Mouse (Mus musculus) heart, adult 18-20 months (tissue): Measurements from ENCODE around the gene Ndrg3. TPM values are rescaled to one million over a fixed set of nuclear protein-coding genes. Genes with fewer than 3 reads are reported as not detected.
"Not testable (repeated sequence)": the region's sequence is repeated elsewhere in the genome, so short reads cannot be mapped to it uniquely, and the experiment has no call there.

Source experiments
- DNase-seq, 2 experiments: peaks; one replicate each; pipeline ENCODE4 v3.0.0; 2021 to 2022; ENCODE audit warnings: mixed read lengths in 1 of 2
- total RNA-seq, 2 experiments: library from RNA; stranded (reverse); gene quantifications; 2 replicates each; pipeline ENCODE4 v1.2.3; 2021

Ndrg3 gene
- total RNA-seq, 2 experiments from 2014 or later: 17.7 to 23.7 TPM

- DNase-seq: no peak
These were observed 6.4 kb upstream of the Ndrg3 start for GRCm38 (mm10) chr2:156998263-156998662.

GRCm38 (mm10) chr2:156996576-156996975, 4.7 kb upstream of the Ndrg3 start:
- DNase-seq: peak; percentile 39 to 40

- DNase-seq: peak in 1 of 2 experiments; percentile 39
These were observed 977 bp downstream of the Ndrg3 start for GRCm38 (mm10) chr2:156990727-156991431.

- no peak for DNase-seq
These were observed 4.5 kb downstream of the Ndrg3 start for GRCm38 (mm10) chr2:156987316-156987715.

- peak; percentile 49 to 73 for DNase-seq
These were observed 9.0 kb downstream of the Ndrg3 start for GRCm38 (mm10) chr2:156982864-156983263.

GRCm38 (mm10) chr2:156981291-156981690, 10.6 kb downstream of the Ndrg3 start:
- DNase-seq: no peak

- DNase-seq: peak in 1 of 2 experiments; percentile 13
These were observed 11.8 kb downstream of the Ndrg3 start for GRCm38 (mm10) chr2:156980059-156980458.

GRCm38 (mm10) chr2:156976711-156977110, 15.1 kb downstream of the Ndrg3 start:
- no peak for DNase-seq

- DNase-seq: peak in 1 of 2 experiments; percentile 16
These were observed 16.9 kb downstream of the Ndrg3 start for GRCm38 (mm10) chr2:156974967-156975366.

GRCm38 (mm10) chr2:156973316-156974100, 18.3 kb downstream of the Ndrg3 start:
- peak in 1 of 2 experiments; percentile 46 for DNase-seq

- DNase-seq: no peak
These were observed 21.6 kb downstream of the Ndrg3 start for GRCm38 (mm10) chr2:156970253-156970652.

- no peak for DNase-seq
These were observed 23.4 kb downstream of the Ndrg3 start for GRCm38 (mm10) chr2:156968501-156968900.

GRCm38 (mm10) chr2:156967388-156967787, 24.5 kb downstream of the Ndrg3 start:
- peak; percentile 26 to 38 for DNase-seq

GRCm38 (mm10) chr2:156963891-156964290, 28.0 kb downstream of the Ndrg3 start:
- no peak for DNase-seq

- no peak for DNase-seq
These were observed 33.2 kb downstream of the Ndrg3 start for GRCm38 (mm10) chr2:156958496-156959252.

- DNase-seq: no peak
These were observed 34.8 kb downstream of the Ndrg3 start for GRCm38 (mm10) chr2:156957035-156957434.

GRCm38 (mm10) chr2:156956306-156956705, 35.5 kb downstream of the Ndrg3 start:
- DNase-seq: no peak

GRCm38 (mm10) chr2:156954463-156954862, 37.4 kb downstream of the Ndrg3 start:
- no peak for DNase-seq

GRCm38 (mm10) chr2:156951301-156952094, 40.4 kb downstream of the Ndrg3 start:
- no peak for DNase-seq

GRCm38 (mm10) chr2:156950816-156951215, 41.0 kb downstream of the Ndrg3 start:
- DNase-seq: no peak

GRCm38 (mm10) chr2:156941523-156941922, 50.3 kb downstream of the Ndrg3 start:
- not testable (repeated sequence) for DNase-seq

- not testable (repeated sequence) for DNase-seq
These were observed 51.9 kb downstream of the Ndrg3 start for GRCm38 (mm10) chr2:156939926-156940325.
